Mouse (Mus musculus): ENCODE measurements around the gene Defb29.

The Defb29 gene

GRCm38 (mm10) chr2:152539944-152540710 lies at the start of gene Defb29:
Defb29 (minus strand) TSS chr2:152540098.
- DNase-seq (ENCODE audit: low spot score) = no peak

GRCm38 (mm10) chr2:152589021-152589420 lies 49.1 kb upstream of the Defb29 start:
- DNase-seq (ENCODE audit: low spot score) = no peak

- DNase-seq (ENCODE audit: low spot score) = no peak
Measured at GRCm38 (mm10) chr2:152588450-152588849, 48.6 kb upstream of the Defb29 start.

DNA sequence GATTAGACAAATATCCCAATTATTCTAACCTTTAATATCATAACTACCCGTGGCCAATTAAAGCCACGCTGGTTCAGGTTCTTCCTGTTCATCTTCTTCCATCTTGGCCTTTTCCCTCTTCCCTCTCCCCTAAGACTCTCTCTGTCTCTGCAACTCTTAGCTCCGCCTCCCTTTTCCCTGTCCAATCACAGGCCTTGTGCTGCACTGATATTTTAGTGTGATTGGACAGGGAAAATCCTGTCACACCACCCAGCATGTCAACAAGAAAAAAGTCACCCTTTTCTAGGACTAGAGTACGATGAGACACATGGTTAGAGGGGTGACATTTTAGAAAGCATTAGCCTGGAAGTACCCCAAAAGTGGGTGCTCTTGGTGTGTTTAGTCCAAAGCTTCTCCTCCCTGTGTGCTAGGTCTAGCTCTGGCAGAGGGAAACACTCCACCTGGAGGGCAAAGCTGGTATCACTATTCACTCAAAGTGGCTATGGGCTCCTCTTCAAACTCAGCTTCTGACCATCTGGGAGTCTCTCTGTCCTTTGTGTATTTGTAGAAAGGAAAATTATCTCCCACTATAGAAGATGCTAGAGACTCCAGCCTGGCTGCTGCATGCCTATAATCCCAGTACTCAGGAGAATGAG lies 47.1 kb upstream of the Defb29 start:
- no peak for DNase-seq (ENCODE audit: low spot score)

- DNase-seq (ENCODE audit: low spot score) = no peak
Measured at GRCm38 (mm10) chr2:152580612-152581011, 40.7 kb upstream of the Defb29 start.

DNA sequence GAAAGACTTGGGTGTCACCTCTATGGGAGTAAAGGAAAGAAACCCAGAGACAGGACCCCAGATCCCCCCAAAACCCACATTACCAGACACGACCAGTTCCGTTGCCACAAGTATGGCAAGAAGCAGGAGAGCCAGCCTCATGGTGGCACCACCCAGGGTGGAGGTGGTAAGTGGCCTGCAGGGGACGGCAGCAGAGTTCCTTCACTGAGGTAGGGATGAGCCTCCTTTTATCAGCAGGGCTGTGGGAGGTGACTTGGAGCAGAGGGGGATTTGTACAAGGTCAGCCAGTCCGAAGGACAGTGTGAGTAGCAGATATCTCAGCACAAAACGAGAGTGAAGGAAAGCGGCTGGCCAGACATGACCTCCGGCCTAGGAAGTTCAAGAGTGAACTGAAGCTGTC lies 40.2 kb upstream of the Defb29 start, which contains the start of gene Defb19:
Defb19 (minus strand) TSS at position 206 of the 400 bp plus-strand sequence.
- DNase-seq (ENCODE audit: low spot score) = no peak

DNA sequence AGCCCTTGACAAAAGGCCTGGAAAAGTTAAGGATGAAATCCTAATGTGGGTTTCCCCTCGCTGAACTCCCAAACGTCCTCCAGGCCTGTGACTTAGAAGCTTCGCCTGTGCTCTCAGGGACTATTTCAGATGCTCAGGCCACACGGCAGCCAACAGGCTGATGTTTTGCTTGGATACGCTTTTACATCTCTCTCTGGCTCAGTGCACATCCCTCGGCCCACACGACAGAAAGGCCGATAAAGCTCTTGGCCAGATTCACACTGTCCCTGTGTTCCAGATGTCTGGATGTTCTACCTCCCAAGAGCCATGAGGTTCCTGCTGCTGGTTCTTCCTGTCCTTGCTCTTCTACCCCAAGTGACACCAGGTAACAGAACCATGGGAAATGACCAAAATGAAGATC lies 33.6 kb upstream of the Defb29 start:
- DNase-seq (ENCODE audit: low spot score) = no peak

DNA sequence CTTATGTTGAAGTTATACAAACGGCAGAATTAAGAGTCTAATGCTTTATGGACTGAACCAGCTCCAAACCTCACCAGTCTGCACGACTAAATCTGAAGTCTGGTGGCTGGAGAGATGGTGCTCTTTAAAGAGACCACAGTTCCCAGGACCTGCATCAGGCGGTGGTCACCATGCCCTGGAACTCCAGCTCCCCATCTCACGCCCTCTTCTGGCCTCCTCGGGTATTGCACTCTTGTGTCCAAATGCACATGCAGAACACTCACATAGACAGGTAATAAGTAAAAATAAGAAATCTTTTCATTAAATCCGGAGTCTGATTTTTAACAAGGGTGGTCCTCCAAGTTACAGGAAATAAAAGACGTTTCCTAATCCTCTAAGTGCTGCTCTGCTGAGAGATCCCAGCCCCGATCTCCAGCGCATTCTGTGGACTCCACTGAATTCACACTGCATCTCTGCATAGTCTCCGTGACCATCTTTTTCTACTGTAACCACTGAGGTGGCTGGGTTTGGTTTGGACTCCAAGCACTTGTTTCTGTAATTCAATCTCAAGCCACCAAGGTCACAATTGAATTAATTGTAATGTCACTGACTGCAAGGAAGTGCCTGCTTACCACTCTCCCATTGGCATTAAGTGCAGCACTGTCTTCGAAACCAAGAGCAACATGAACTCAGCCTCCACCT lies 32.4 kb upstream of the Defb29 start, which contains the start of gene Defb21:
Defb21 (plus strand) TSS at position 631 of the 681 bp plus-strand sequence.
- DNase-seq (ENCODE audit: low spot score) = no peak

GRCm38 (mm10) chr2:152570313-152570712 lies 30.4 kb upstream of the Defb29 start:
- DNase-seq (ENCODE audit: low spot score) = no peak

- DNase-seq (ENCODE audit: low spot score) = no peak
Measured at GRCm38 (mm10) chr2:152569881-152570280, 30.0 kb upstream of the Defb29 start.

- DNase-seq (ENCODE audit: low spot score) = no peak
Measured at GRCm38 (mm10) chr2:152569038-152569437, 29.1 kb upstream of the Defb29 start, which contains the start of gene Gm17416. Gm17416 (plus strand) TSS chr2:152569338.

GRCm38 (mm10) chr2:152556655-152557054 lies 16.8 kb upstream of the Defb29 start:
- no peak for DNase-seq (ENCODE audit: low spot score)

GRCm38 (mm10) chr2:152553774-152554423 lies 14.0 kb upstream of the Defb29 start:
- no peak for DNase-seq (ENCODE audit: low spot score)

DNA sequence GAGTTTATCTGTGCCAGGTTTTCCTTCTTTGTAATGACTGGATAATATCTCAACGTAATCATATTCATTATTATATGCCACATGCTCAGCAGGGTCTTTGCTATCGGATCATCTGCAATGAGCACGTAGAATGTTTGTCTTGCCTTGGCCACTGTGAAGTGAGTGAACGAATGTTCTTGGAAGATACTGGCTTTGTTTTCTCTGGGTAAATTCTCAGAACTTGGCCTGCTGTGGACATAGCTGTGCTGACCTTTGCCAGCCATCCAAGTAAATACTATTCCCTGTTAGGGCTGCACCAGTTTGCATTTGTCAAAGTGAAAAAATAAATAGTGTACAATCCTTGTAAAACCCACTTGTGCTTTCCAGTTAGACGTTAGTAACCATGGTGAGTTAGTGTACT lies 8.2 kb upstream of the Defb29 start:
- DNase-seq (ENCODE audit: low spot score) = no peak

GRCm38 (mm10) chr2:152544691-152545090 lies 4.8 kb upstream of the Defb29 start:
- no peak for DNase-seq (ENCODE audit: low spot score)

DNA sequence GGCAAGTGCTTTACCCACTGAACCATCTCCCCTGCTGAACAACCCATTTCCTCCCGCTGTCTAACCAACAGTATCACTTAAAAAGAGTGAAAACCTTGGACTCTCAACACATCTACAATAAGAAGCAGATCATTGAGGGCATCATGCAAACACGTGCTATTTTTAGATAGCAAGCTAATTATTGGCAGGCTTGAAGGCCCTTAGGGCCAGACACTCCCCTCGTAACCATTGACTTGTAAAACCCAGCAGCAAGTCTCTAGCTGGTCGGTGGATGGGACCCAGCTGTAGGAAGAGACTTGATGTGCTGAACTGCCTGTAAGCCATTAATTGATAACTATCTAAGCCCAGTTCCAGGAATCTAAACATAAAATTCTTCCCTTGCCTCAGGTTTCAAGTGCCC lies 3.6 kb upstream of the Defb29 start:
- DNase-seq (ENCODE audit: low spot score) = no peak

DNA sequence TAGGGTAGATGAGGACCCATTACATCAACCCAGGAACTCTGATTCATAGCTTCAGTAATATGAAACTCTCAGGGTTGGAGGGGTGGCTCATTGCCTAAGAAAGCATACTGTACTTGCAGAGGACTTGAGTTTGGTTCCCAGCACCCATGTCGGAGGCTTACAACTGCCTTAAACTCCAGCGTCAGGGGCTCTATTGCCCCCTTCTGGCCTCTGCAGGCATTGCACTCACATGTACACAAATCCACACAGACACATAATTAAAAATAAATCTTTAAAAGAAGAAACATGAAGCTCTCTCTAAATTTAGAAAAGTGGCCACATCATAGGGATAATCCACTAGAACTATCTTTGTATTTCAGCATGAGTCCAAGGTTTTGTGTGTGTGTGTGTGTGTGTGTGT lies 3.0 kb upstream of the Defb29 start:
- no peak for DNase-seq (ENCODE audit: low spot score)

DNA sequence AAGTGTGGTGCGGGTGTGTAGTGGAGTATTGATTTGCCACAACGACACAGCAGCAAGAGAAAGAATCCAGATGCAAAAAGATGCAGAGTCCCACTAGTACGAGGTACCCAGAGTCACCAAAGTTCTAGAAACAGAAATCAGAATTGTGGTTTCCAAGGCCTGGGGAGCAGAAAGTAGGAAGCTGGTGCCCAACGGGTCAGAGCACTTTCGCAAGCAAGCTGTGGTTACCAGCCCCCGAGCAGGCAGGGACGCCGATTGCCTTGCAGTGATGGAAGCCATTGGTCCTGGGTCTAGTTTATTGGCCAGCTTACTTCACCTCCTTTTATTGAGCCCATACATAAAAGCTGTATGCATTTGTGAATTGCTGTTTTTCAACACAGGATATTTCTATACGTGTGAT lies 2.1 kb upstream of the Defb29 start:
- DNase-seq (ENCODE audit: low spot score) = no peak

- DNase-seq (ENCODE audit: low spot score) = no peak
Measured at GRCm38 (mm10) chr2:152517981-152518380, 21.9 kb downstream of the Defb29 start, which contains the start of gene Defb28. Defb28 (plus strand) TSS chr2:152518255.

- no peak for DNase-seq (ENCODE audit: low spot score)
Measured at GRCm38 (mm10) chr2:152516084-152516483, 23.8 kb downstream of the Defb29 start.

- DNase-seq (ENCODE audit: low spot score) = no peak
Measured at GRCm38 (mm10) chr2:152511592-152511991, 28.3 kb downstream of the Defb29 start, which contains the start of gene Defb26. Defb26 (minus strand) TSS chr2:152511692.

DNA sequence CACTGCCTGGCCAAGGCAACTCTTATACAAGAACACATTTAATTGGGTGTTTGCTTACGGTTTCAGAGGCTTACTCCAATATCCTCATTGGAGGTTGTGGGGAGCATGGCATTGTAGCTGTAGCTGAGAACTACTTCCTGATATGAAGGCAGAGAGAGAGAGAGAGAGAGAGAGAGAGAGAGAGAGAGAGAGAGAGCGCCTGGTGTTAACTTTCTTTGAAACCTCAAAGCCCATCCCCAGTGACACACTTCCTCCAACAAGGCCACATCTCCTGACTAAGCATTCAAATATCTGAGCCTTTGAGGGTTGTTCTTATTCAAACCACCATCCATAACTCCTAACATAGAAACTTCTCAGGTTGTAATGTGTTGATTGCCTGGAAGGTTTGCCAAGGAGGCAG lies 35.9 kb downstream of the Defb29 start:
- DNase-seq (ENCODE audit: low spot score) = no peak

Measured in urinary bladder, postnatal 10 days (tissue).